Comparison of ENCODE assay signal across 8 mouse cellular contexts in genomic region chr16:20651947-20652310, GRCm38 (mm10). TPM values are rescaled to one million over a fixed set of nuclear protein-coding genes. Genes with fewer than 3 reads are reported as not detected.
DNase-seq lines count a peak whose midpoint lies in the region; ATAC-seq and TF ChIP-seq lines count a peak whose summit lies in the region.

No protein-coding gene starts in this region.

- H3K27me3 ChIP-seq in heart, embryonic 10.5 days (ENCODE audit: insufficient read depth, poor library complexity, severe bottlenecking): no peaks in the 10 kb centered on the region
- no peaks in the 10 kb centered on the region for H3K27me3 ChIP-seq in CH12.LX (replicated peaks)
- H3K27me3 ChIP-seq in forebrain, embryonic 12.5 days: no peaks in the 10 kb centered on the region
- no peaks in the 10 kb centered on the region for H3K27me3 ChIP-seq in liver, embryonic 14.5 days (ENCODE audit: control insufficient read depth, insufficient read depth, low read length)

- peak overlapping the region; percentile 73 for H3K9ac ChIP-seq in CH12.LX (ENCODE audit: insufficient read depth, low read depth)
- H3K9ac ChIP-seq in forebrain, embryonic 12.5 days: peak overlapping the region; percentile 87
- peak overlapping the region; percentile 82 for H3K9ac ChIP-seq in liver, embryonic 14.5 days (replicated peaks)

- H3K4me1 ChIP-seq in heart, embryonic 10.5 days: peaks cover 12% of the 10 kb centered on the region
- peaks cover 2 to 13% of the 10 kb centered on the region in 2 experiments; a peak in 3 of 4 replicates for H3K4me1 ChIP-seq in CH12.LX (ENCODE audit: control insufficient read depth in 1 of 2, insufficient read depth in 2 of 2)
- peaks cover 16% of the 10 kb centered on the region for H3K4me1 ChIP-seq in forebrain, embryonic 12.5 days
- H3K4me1 ChIP-seq in liver, embryonic 14.5 days (replicated peaks; ENCODE audit: control insufficient read depth in 2 of 2, insufficient read depth in 2 of 2, low read length in 1 of 2): peaks cover 7% of the 10 kb centered on the region in 2 experiments; a peak in 3 of 4 replicates

- 9% methylated on average over 12 of the region's 12 CpGs for WGBS in heart, embryonic 10.5 days
- WGBS in forebrain, embryonic 12.5 days: 7% methylated on average over 9 of the region's 12 CpGs
- WGBS in liver, embryonic 14.5 days (ENCODE audit: insufficient replicate concordance): 7% methylated on average over 12 of the region's 12 CpGs

- no peak for DNase-seq in heart, embryonic 10.5 days (ENCODE audit: low spot score)
- DNase-seq in heart, postnatal 10 days: no peak
- no peak for DNase-seq in CH12.LX (ENCODE audit: extremely low read depth)
- DNase-seq in liver, embryonic 14.5 days (ENCODE audit: low read depth in 3 of 3, low spot score in 3 of 3): no peak
- DNase-seq in B cell, adult 2 months: no peak
- DNase-seq in thymus, postnatal 36 days: no peak
- no peak for DNase-seq in layer of hippocampus, postnatal 14 days (ENCODE audit: low spot score in 2 of 2)

- no peak for TF ChIP-seq RAD21 in CH12.LX (IDR thresholded peaks at IDR 0.05; ENCODE audit: low read depth, low read length)

- dilution Hi-C loops in CH12.LX (cut with MboI; ENCODE audit: extremely low pct_ligation_motif_present, extremely low pct_unique_long_range_greater_than_20kb, low sequenced_read_pairs): no loop called here

- in situ Hi-C loops in CH12.LX (cut with MboI; ENCODE audit: low pct_ligation_motif_present, low pct_unique_long_range_greater_than_20kb, low sequenced_read_pairs): no loop called here

- H3K4me3 ChIP-seq in heart, embryonic 10.5 days: peak overlapping the region; percentile 93
- peak overlapping the region; percentile 71 to 97 (median 76) for H3K4me3 ChIP-seq in CH12.LX (replicated peaks in 1 of 3; ENCODE audit: low read depth in 2 of 3, low read length in 2 of 3, poor library complexity in 1 of 3)
- peak overlapping the region; percentile 93 for H3K4me3 ChIP-seq in forebrain, embryonic 12.5 days (replicated peaks)
- H3K4me3 ChIP-seq in liver, embryonic 14.5 days (ENCODE audit: insufficient read depth in 1 of 2, low read depth in 2 of 2, low read length in 2 of 2): peak overlapping the region; percentile 80 to 96

- no peak for TF ChIP-seq EP300 in CH12.LX (IDR thresholded peaks at IDR 0.05; ENCODE audit: low read length)
- TF ChIP-seq EP300 in liver, embryonic 14.5 days (IDR thresholded peaks at IDR 0.05; ENCODE audit: low read depth): no peak

- H3K27ac ChIP-seq in heart, embryonic 10.5 days: peak overlapping the region; percentile 89
- H3K27ac ChIP-seq in CH12.LX (ENCODE audit: insufficient read depth, low read depth): 0 out of 2 replicates have a peak overlapping the region, but pooled peaks have one; percentile 2
- no peak overlapping the region; the same call in 1 of the 2 replicates for H3K27ac ChIP-seq in forebrain, embryonic 12.5 days
- H3K27ac ChIP-seq in liver, embryonic 14.5 days: no peak overlapping the region; the same call in 1 of the 2 replicates

- peaks cover 24% of the 10 kb centered on the region for H3K79me2 ChIP-seq in CH12.LX (replicated peaks; ENCODE audit: control insufficient read depth, extremely low read depth, insufficient read depth, poor library complexity, severe bottlenecking)

- peak overlapping the region; percentile 89; the same call in 1 of the 2 replicates for H3K4me2 ChIP-seq in CH12.LX (ENCODE audit: insufficient read depth, low read depth, poor library complexity, severe bottlenecking)
- H3K4me2 ChIP-seq in forebrain, embryonic 12.5 days: peak overlapping the region; percentile 94
- H3K4me2 ChIP-seq in liver, embryonic 14.5 days (ENCODE audit: low read depth): peak overlapping the region; percentile 69

- intact Hi-C loops in heart, postnatal 10 days (cut with DNase I): loop anchor here (2.0 to 10.0 kb wide), 3 partner anchors 21 to 437 kb away; partner anchors contain the start of genes Alg3, Eef1akmt4 and Gm49333

- no peak for ATAC-seq in forebrain, embryonic 12.5 days (ENCODE audit: low FRiP score)
- peak; percentile 39; the same call in 1 of the 2 replicates for ATAC-seq in liver, embryonic 14.5 days (ENCODE audit: insufficient read depth)

- no peak for TF ChIP-seq CTCF in CH12.LX (conservative IDR thresholded peaks at IDR 0.05 in 1 of 2, IDR thresholded peaks at IDR 0.05 in 1 of 2; ENCODE audit: low read depth in 2 of 2, low read length in 2 of 2)
- no peak for TF ChIP-seq CTCF in liver, embryonic 14.5 days (IDR thresholded peaks at IDR 0.05; ENCODE audit: low read depth)

- peaks cover 29% of the 10 kb centered on the region for H3K36me3 ChIP-seq in heart, embryonic 10.5 days
- peaks cover 25 to 35% of the 10 kb centered on the region in 2 experiments for H3K36me3 ChIP-seq in CH12.LX (replicated peaks in 1 of 2; ENCODE audit: control insufficient read depth in 1 of 2, insufficient read depth in 1 of 2, low read length in 1 of 2)
- peaks cover 26% of the 10 kb centered on the region for H3K36me3 ChIP-seq in forebrain, embryonic 12.5 days (replicated peaks)
- H3K36me3 ChIP-seq in liver, embryonic 14.5 days (replicated peaks; ENCODE audit: control insufficient read depth, insufficient read depth, low read depth): peaks cover 23% of the 10 kb centered on the region

- H3K9me3 ChIP-seq in heart, embryonic 10.5 days: no peaks in the 10 kb centered on the region
- no peaks in the 10 kb centered on the region for H3K9me3 ChIP-seq in CH12.LX (replicated peaks; ENCODE audit: low read length)
- no peaks in the 10 kb centered on the region for H3K9me3 ChIP-seq in forebrain, embryonic 12.5 days
- no peaks in the 10 kb centered on the region for H3K9me3 ChIP-seq in liver, embryonic 14.5 days (ENCODE audit: control insufficient read depth, low read length)

- no peak for TF ChIP-seq POLR2A in CH12.LX (IDR thresholded peaks at IDR 0.05; ENCODE audit: low read depth, low read length)

TF ChIP-seq in CH12.LX, 34 proteins besides CTCF, POLR2A, EP300 and RAD21 (continues in another document):
- TF ChIP-seq SMC3 (IDR thresholded peaks at IDR 0.05; ENCODE audit: low read depth, low read length) (no peak), MAZ (IDR thresholded peaks at IDR 0.05; ENCODE audit: low read depth, low read length) (no peak), E2F4 (IDR thresholded peaks at IDR 0.05; ENCODE audit: insufficient replicate concordance, low read depth, low read length) (0 out of 2 replicates have a peak, but pooled peaks have one; percentile 4)

RNA-seq across cellular contexts. Expression of gene Psmd2, which starts 0.5 kb away (rescaled TPM):
- polyA plus RNA-seq in heart, embryonic 10.5 days (2016; fragmentation: Nextera tagmentation; extraction: Ambion mirVana): 385 and 393 TPM in 2 replicates
- total RNA-seq in heart, postnatal 10 days (2021): 100 to 1,000 TPM; 195 TPM
- total RNA-seq in CH12.LX (2012; rRNA removed): 340 and 410 TPM in 2 replicates
- total RNA-seq in CH12.LX (2014; rRNA removed): 267 and 273 TPM in 2 replicates
- polyA plus RNA-seq in CH12.LX (2012; ENCODE audit: insufficient read length, low read depth): 528 and 678 TPM in 2 replicates
- 445 and 466 TPM in 2 replicates for polyA plus RNA-seq in forebrain, embryonic 12.5 days (2016; fragmentation: Nextera tagmentation; extraction: Ambion mirVana)
- polyA plus RNA-seq in liver, embryonic 14.5 days (2012; rRNA removed): 61.5 and 89.2 TPM in 2 replicates
- polyA plus RNA-seq in liver, embryonic 14.5 days (2014; fragmentation: Nextera tagmentation; extraction: Ambion mirVana): 162 and 165 TPM in 2 replicates
- total RNA-seq in layer of hippocampus, postnatal 14 days (2021): 100 to 1,000 TPM; 239 to 245 TPM

RNA-seq across cellular contexts. Expression of gene Eif4g1, which starts 16.2 kb away (rescaled TPM):
- polyA plus RNA-seq in heart, embryonic 10.5 days (2016; fragmentation: Nextera tagmentation; extraction: Ambion mirVana): 188 and 226 TPM in 2 replicates
- 100 to 1,000 TPM; 353 to 356 TPM for total RNA-seq in heart, postnatal 10 days (2021)
- total RNA-seq in CH12.LX (2012; rRNA removed) (473 and 601 TPM in 2 replicates), CH12.LX (2014; rRNA removed) (370 and 403 TPM in 2 replicates)
- 492 and 519 TPM in 2 replicates for polyA plus RNA-seq in CH12.LX (2012; ENCODE audit: insufficient read length, low read depth)
- polyA plus RNA-seq in forebrain, embryonic 12.5 days (2016; fragmentation: Nextera tagmentation; extraction: Ambion mirVana): 190 and 211 TPM in 2 replicates
- polyA plus RNA-seq in liver, embryonic 14.5 days (2012; rRNA removed): 76.0 and 101 TPM in 2 replicates
- 65.1 and 76.7 TPM in 2 replicates for polyA plus RNA-seq in liver, embryonic 14.5 days (2014; fragmentation: Nextera tagmentation; extraction: Ambion mirVana)
- 100 to 1,000 TPM; 336 to 340 TPM for total RNA-seq in layer of hippocampus, postnatal 14 days (2021)

RNA-seq across cellular contexts. Expression of gene Ece2, which starts 22.3 kb away (rescaled TPM):
- 0.95 and 1.4 TPM in 2 replicates for polyA plus RNA-seq in heart, embryonic 10.5 days (2016; fragmentation: Nextera tagmentation; extraction: Ambion mirVana)
- under 1 TPM; 0.62 TPM for total RNA-seq in heart, postnatal 10 days (2021)
- 0.08 and 0.34 TPM in 2 replicates for total RNA-seq in CH12.LX (2012; rRNA removed)
- total RNA-seq in CH12.LX (2014; rRNA removed): 0.08 and 0.17 TPM in 2 replicates
- 0.26 and 0.49 TPM in 2 replicates for polyA plus RNA-seq in CH12.LX (2012; ENCODE audit: insufficient read length, low read depth)
- polyA plus RNA-seq in forebrain, embryonic 12.5 days (2016; fragmentation: Nextera tagmentation; extraction: Ambion mirVana): 7.2 and 8.5 TPM in 2 replicates
- 0.08 TPM in 1 of 2 replicates, not detected in the other for polyA plus RNA-seq in liver, embryonic 14.5 days (2012; rRNA removed)
- polyA plus RNA-seq in liver, embryonic 14.5 days (2014; fragmentation: Nextera tagmentation; extraction: Ambion mirVana): 0.04 TPM in 1 of 2 replicates, not detected in the other
- 10 to 100 TPM; 27.2 to 30.8 TPM for total RNA-seq in layer of hippocampus, postnatal 14 days (2021)

RNA-seq across cellular contexts. Expression of gene Camk2n2, which starts 30.8 kb away (rescaled TPM):
- 0.54 and 0.83 TPM in 2 replicates for polyA plus RNA-seq in heart, embryonic 10.5 days (2016; fragmentation: Nextera tagmentation; extraction: Ambion mirVana)
- 1 to 10 TPM; 1.3 to 1.6 TPM for total RNA-seq in heart, postnatal 10 days (2021)
- 2.0 and 2.3 TPM in 2 replicates for total RNA-seq in CH12.LX (2012; rRNA removed)
- total RNA-seq in CH12.LX (2014; rRNA removed): 1.4 and 1.5 TPM in 2 replicates
- 7.0 and 7.2 TPM in 2 replicates for polyA plus RNA-seq in CH12.LX (2012; ENCODE audit: insufficient read length, low read depth)
- polyA plus RNA-seq in forebrain, embryonic 12.5 days (2016; fragmentation: Nextera tagmentation; extraction: Ambion mirVana): 7.4 and 7.9 TPM in 2 replicates
- polyA plus RNA-seq in liver, embryonic 14.5 days (2012; rRNA removed): 0.32 and 0.38 TPM in 2 replicates
- polyA plus RNA-seq in liver, embryonic 14.5 days (2014; fragmentation: Nextera tagmentation; extraction: Ambion mirVana): 0.19 and 0.32 TPM in 2 replicates
- 100 to 1,000 TPM; 118 to 125 TPM for total RNA-seq in layer of hippocampus, postnatal 14 days (2021)

RNA-seq across cellular contexts. Expression of gene Alg3, which starts 40.4 kb away (rescaled TPM):
- 44.3 and 50.7 TPM in 2 replicates for polyA plus RNA-seq in heart, embryonic 10.5 days (2016; fragmentation: Nextera tagmentation; extraction: Ambion mirVana)
- 10 to 100 TPM; 11.3 to 11.8 TPM for total RNA-seq in heart, postnatal 10 days (2021)
- total RNA-seq in CH12.LX (2012; rRNA removed) (22.7 and 25.6 TPM in 2 replicates), CH12.LX (2014; rRNA removed) (16.0 and 17.2 TPM in 2 replicates)
- 70.4 and 81.1 TPM in 2 replicates for polyA plus RNA-seq in CH12.LX (2012; ENCODE audit: insufficient read length, low read depth)
- 40.1 and 41.5 TPM in 2 replicates for polyA plus RNA-seq in forebrain, embryonic 12.5 days (2016; fragmentation: Nextera tagmentation; extraction: Ambion mirVana)
- 9.3 and 12.7 TPM in 2 replicates for polyA plus RNA-seq in liver, embryonic 14.5 days (2012; rRNA removed)
- polyA plus RNA-seq in liver, embryonic 14.5 days (2014; fragmentation: Nextera tagmentation; extraction: Ambion mirVana): 21.7 and 23.6 TPM in 2 replicates
- total RNA-seq in layer of hippocampus, postnatal 14 days (2021): 10 to 100 TPM; 12.3 to 14.1 TPM

Comparison
In these comparisons a context has a peak if more than half of its experiments do, and no peak if none do; other contexts are left out.
1. H3K27ac ChIP-seq: peak in heart, embryonic 10.5 days (single experiment) and CH12.LX (single experiment); none in forebrain, embryonic 12.5 days (single experiment) and liver, embryonic 14.5 days (single experiment).
2. Peak in every context shown above with its lines, with median percentiles within 50 percentile points of each other: H3K4me3 ChIP-seq, H3K4me2 ChIP-seq and H3K9ac ChIP-seq.